Mouse (Mus musculus) forebrain, embryonic 15.5 days (tissue): ENCODE results near the gene Tax1bp3. TPM values are rescaled to one million over a fixed set of nuclear protein-coding genes. Genes with fewer than 3 reads are reported as not detected.

Experiments
- ATAC-seq: fragments of 200-750 bp; cut with Nextera tagmentation; replicated peaks from 2 replicates; pipeline ENCODE4 v1.8.0; 2017; ENCODE audit warnings: mild to moderate bottlenecking, moderate TSS enrichment, moderate library complexity
- H3K27ac ChIP-seq: fragments of 300-500 bp; sonication (generic); replicated peaks from 2 replicates; pipeline ENCODE4 v1.5.1; 2015; ENCODE audit warnings: mild to moderate bottlenecking, inconsistent platforms
- H3K27me3 ChIP-seq: fragments of 300-500 bp; sonication (generic); 2 replicates; pipeline ENCODE4 v1.6.1; 2015; ENCODE audit warnings: inconsistent platforms
- H3K36me3 ChIP-seq: fragments of 300-500 bp; sonication (generic); 2 replicates; pipeline ENCODE4 v1.6.1; 2015; ENCODE audit warnings: mild to moderate bottlenecking, inconsistent platforms
- H3K4me1 ChIP-seq: fragments of 300-500 bp; sonication (generic); 2 replicates; pipeline ENCODE4 v1.6.1; 2015; ENCODE audit warnings: inconsistent platforms
- H3K4me2 ChIP-seq: fragments of 300-500 bp; sonication (generic); replicated peaks from 2 replicates; pipeline ENCODE4 v1.6.1; 2015; ENCODE audit warnings: mild to moderate bottlenecking, inconsistent platforms
- H3K4me3 ChIP-seq: fragments of 300-500 bp; sonication (generic); 2 replicates; pipeline ENCODE4 v1.5.1; 2015; ENCODE audit warnings: mild to moderate bottlenecking, inconsistent platforms
- H3K9ac ChIP-seq: fragments of 300-500 bp; sonication (generic); replicated peaks from 2 replicates; pipeline ENCODE4 v1.6.1; 2015; ENCODE audit warnings: mild to moderate bottlenecking, inconsistent platforms
- H3K9me3 ChIP-seq: fragments of 300-500 bp; sonication (generic); 2 replicates; pipeline ENCODE4 v1.6.1; 2016; ENCODE audit warnings: inconsistent platforms
- whole genome bisulfite sequencing: fragments of 180-500 bp; shearing (Covaris S2); methylation state at CpG from one replicate; pipeline ENCODE4 v1.1.7; 2015; ENCODE audit warnings: mixed read lengths; 5-methylcytosine and 5-hydroxymethylcytosine counted together
- polyA plus RNA-seq: library from polyadenylated mRNA; unstranded; fragments of >200 nt; fragmentation: Nextera tagmentation; extraction: Ambion mirVana; gene quantifications from 2 replicates; pipeline ENCODE4 v1.2.1, GENCODE M21; 2015

Gene Tax1bp3
- polyA plus RNA-seq, 1 experiment from 2014 or later, result 172 TPM

GRCm38 (mm10) chr11:73155071-73155470 lies 21.8 kb upstream of the Tax1bp3 start:
- no peak overlapping the region for H3K27ac ChIP-seq
- no peak overlapping the region for H3K4me2 ChIP-seq
- ATAC-seq, result no peak
- no peaks in the 10 kb centered on the region for H3K36me3 ChIP-seq
- WGBS, result 58% methylated on average over 6 of the region's 6 CpGs
- H3K27me3 ChIP-seq, result peaks cover 11% of the 10 kb centered on the region; the same call in 1 of the 2 replicates
- H3K4me1 ChIP-seq, result peaks cover 1% of the 10 kb centered on the region
- H3K9me3 ChIP-seq, result no peaks in the 10 kb centered on the region
- no peak overlapping the region for H3K4me3 ChIP-seq
- no peak overlapping the region for H3K9ac ChIP-seq

GRCm38 (mm10) chr11:73159957-73160810 lies 16.7 kb upstream of the Tax1bp3 start, which contains the start of gene P2rx5:
Gene P2rx5, plus strand, starts transcription at chr11:73160421.
- peak within 1 kb of the TSS; percentile 57 for H3K4me2 ChIP-seq
- no peaks in the 10 kb centered on the region for H3K36me3 ChIP-seq
- 3% methylated on average over 49 of the region's 49 CpGs for WGBS
- peaks cover 9% of the 10 kb centered on the region for H3K4me1 ChIP-seq
- no peak within 1 kb of the TSS for H3K27ac ChIP-seq
- H3K9me3 ChIP-seq, result no peaks in the 10 kb centered on the region
- no peak for ATAC-seq
- H3K4me3 ChIP-seq, result peak within 1 kb of the TSS; percentile 36
- peak within 1 kb of the TSS; percentile 39 for H3K9ac ChIP-seq
- peaks cover 23% of the 10 kb centered on the region; the same call in 1 of the 2 replicates for H3K27me3 ChIP-seq

GRCm38 (mm10) chr11:73160811-73161200 lies 16.1 kb upstream of the Tax1bp3 start:
- Histone ChIP-seq H3K9me3 (no peaks in the 10 kb centered on the region), H3K36me3 (no peaks in the 10 kb centered on the region), H3K9ac (peak overlapping the region; percentile 39), H3K27me3 (peaks cover 23% of the 10 kb centered on the region; the same call in 1 of the 2 replicates), H3K4me2 (peak overlapping the region; percentile 57; the same call in 1 of the 2 replicates), H3K4me1 (peaks cover 9% of the 10 kb centered on the region), H3K4me3 (peak overlapping the region; percentile 36), H3K27ac (no peak overlapping the region)
- WGBS, result 24% methylated on average over 6 of the region's 6 CpGs
- no peak for ATAC-seq

- Histone ChIP-seq H3K4me3 (no peak overlapping the region), H3K9me3 (no peaks in the 10 kb centered on the region), H3K9ac (no peak overlapping the region), H3K4me2 (no peak overlapping the region), H3K27ac (no peak overlapping the region), H3K4me1 (peaks cover 9% of the 10 kb centered on the region), H3K27me3 (peaks cover 23% of the 10 kb centered on the region; the same call in 1 of the 2 replicates), H3K36me3 (no peaks in the 10 kb centered on the region)
- ATAC-seq, result no peak
- WGBS, result 81% methylated on average over 4 of the region's 4 CpGs
Observed at GRCm38 (mm10) chr11:73161616-73162015, 15.3 kb upstream of the Tax1bp3 start.

- H3K9ac ChIP-seq, result no peak overlapping the region
- no peak for ATAC-seq
- WGBS, result 85% methylated on average over 5 of the region's 5 CpGs
- no peak overlapping the region for H3K27ac ChIP-seq
- no peaks in the 10 kb centered on the region for H3K36me3 ChIP-seq
- H3K4me1 ChIP-seq, result peaks cover 9% of the 10 kb centered on the region
- no peak overlapping the region for H3K4me2 ChIP-seq
- H3K27me3 ChIP-seq, result peaks cover 23% of the 10 kb centered on the region; the same call in 1 of the 2 replicates
- no peaks in the 10 kb centered on the region for H3K9me3 ChIP-seq
- H3K4me3 ChIP-seq, result no peak overlapping the region
Observed at GRCm38 (mm10) chr11:73162284-73162683, 14.6 kb upstream of the Tax1bp3 start.

- WGBS, result 84% methylated on average over 8 of the region's 8 CpGs
- Histone ChIP-seq H3K27ac (no peak overlapping the region), H3K9ac (no peak overlapping the region), H3K4me1 (no peaks in the 10 kb centered on the region), H3K27me3 (no peaks in the 10 kb centered on the region), H3K9me3 (no peaks in the 10 kb centered on the region), H3K4me3 (no peak overlapping the region), H3K36me3 (no peaks in the 10 kb centered on the region), H3K4me2 (no peak overlapping the region)
- ATAC-seq, result no peak
Observed at GRCm38 (mm10) chr11:73168071-73168470, 8.8 kb upstream of the Tax1bp3 start.

GRCm38 (mm10) chr11:73168576-73168975 lies 8.3 kb upstream of the Tax1bp3 start:
- no peaks in the 10 kb centered on the region for H3K9me3 ChIP-seq
- 80% methylated on average over 6 of the region's 6 CpGs for WGBS

GRCm38 (mm10) chr11:73169231-73169630 lies 7.7 kb upstream of the Tax1bp3 start:
- no peak overlapping the region for H3K4me2 ChIP-seq
- no peak for ATAC-seq
- H3K27me3 ChIP-seq, result no peaks in the 10 kb centered on the region
- no peaks in the 10 kb centered on the region for H3K4me1 ChIP-seq
- no peak overlapping the region for H3K4me3 ChIP-seq
- WGBS, result 44% methylated on average over 4 of the region's 4 CpGs
- 0 out of 2 replicates have a peak, but pooled peaks cover 4% of the 10 kb centered on the region for H3K36me3 ChIP-seq
- no peak overlapping the region for H3K9ac ChIP-seq
- no peaks in the 10 kb centered on the region for H3K9me3 ChIP-seq
- no peak overlapping the region for H3K27ac ChIP-seq

More at GRCm38 (mm10) chr11:73168576-73168975, 8.3 kb upstream of the Tax1bp3 start:
- H3K4me3 ChIP-seq, result no peak overlapping the region
- H3K27me3 ChIP-seq, result no peaks in the 10 kb centered on the region
- no peak for ATAC-seq
- no peak overlapping the region for H3K4me2 ChIP-seq
- 0 out of 2 replicates have a peak, but pooled peaks cover 3% of the 10 kb centered on the region for H3K36me3 ChIP-seq
- no peaks in the 10 kb centered on the region for H3K4me1 ChIP-seq
- H3K27ac ChIP-seq, result no peak overlapping the region
- H3K9ac ChIP-seq, result no peak overlapping the region

- H3K36me3 ChIP-seq, result peaks cover 4% of the 10 kb centered on the region; the same call in 1 of the 2 replicates
- no peak for ATAC-seq
- H3K4me1 ChIP-seq, result peaks cover 15% of the 10 kb centered on the region
- H3K27ac ChIP-seq, result no peak overlapping the region
- 65% methylated on average over 5 of the region's 5 CpGs for WGBS
- no peaks in the 10 kb centered on the region for H3K9me3 ChIP-seq
- no peaks in the 10 kb centered on the region for H3K27me3 ChIP-seq
- H3K4me2 ChIP-seq, result no peak overlapping the region
- H3K4me3 ChIP-seq, result no peak overlapping the region
- H3K9ac ChIP-seq, result no peak overlapping the region
Observed at GRCm38 (mm10) chr11:73172186-73172585, 4.7 kb upstream of the Tax1bp3 start.

GRCm38 (mm10) chr11:73175612-73176011 lies 1.3 kb upstream of the Tax1bp3 start:
- Histone ChIP-seq H3K4me1 (peaks cover 34% of the 10 kb centered on the region), H3K9ac (0 out of 2 replicates have a peak overlapping the region, but pooled peaks have one; percentile 69), H3K4me2 (peak overlapping the region; percentile 62), H3K9me3 (no peaks in the 10 kb centered on the region), H3K4me3 (peak overlapping the region; percentile 69), H3K36me3 (peaks cover 6% of the 10 kb centered on the region; the same call in 1 of the 2 replicates), H3K27me3 (no peaks in the 10 kb centered on the region), H3K27ac (no peak overlapping the region)
- WGBS, result 56% methylated on average over 8 of the region's 8 CpGs
- no peak for ATAC-seq

GRCm38 (mm10) chr11:73176186-73176585 lies 697 bp upstream of the Tax1bp3 start:
- H3K27ac ChIP-seq, result peak overlapping the region; percentile 85
- peaks cover 7% of the 10 kb centered on the region; the same call in 1 of the 2 replicates for H3K36me3 ChIP-seq
- H3K4me3 ChIP-seq, result peak overlapping the region; percentile 69
- no peaks in the 10 kb centered on the region for H3K27me3 ChIP-seq
- WGBS, result under 1% methylated on average over 15 of the region's 15 CpGs
- H3K4me1 ChIP-seq, result peaks cover 34% of the 10 kb centered on the region
- no peak for ATAC-seq
- peak overlapping the region; percentile 62 for H3K4me2 ChIP-seq
- H3K9me3 ChIP-seq, result no peaks in the 10 kb centered on the region
- peak overlapping the region; percentile 69 for H3K9ac ChIP-seq

- Histone ChIP-seq H3K9ac (peak overlapping the region; percentile 82), H3K9me3 (no peaks in the 10 kb centered on the region), H3K4me1 (peaks cover 34% of the 10 kb centered on the region), H3K4me3 (peak overlapping the region; percentile 69), H3K27me3 (no peaks in the 10 kb centered on the region), H3K4me2 (peak overlapping the region; percentile 62), H3K36me3 (peaks cover 13% of the 10 kb centered on the region), H3K27ac (peak overlapping the region; percentile 86)
- peak; percentile 61 for ATAC-seq
- WGBS, result 0% methylated on average over 28 of the region's 28 CpGs
Observed at GRCm38 (mm10) chr11:73177509-73177875, 609 bp downstream of the Tax1bp3 start.
